Mouse (Mus musculus): ENCODE measurements around the gene Tinagl1. TPM values are rescaled to one million over a fixed set of nuclear protein-coding genes. Genes with fewer than 3 reads are reported as not detected.

Gene Tinagl1
- total RNA-seq, 1 experiment: 43.7 TPM

DNA sequence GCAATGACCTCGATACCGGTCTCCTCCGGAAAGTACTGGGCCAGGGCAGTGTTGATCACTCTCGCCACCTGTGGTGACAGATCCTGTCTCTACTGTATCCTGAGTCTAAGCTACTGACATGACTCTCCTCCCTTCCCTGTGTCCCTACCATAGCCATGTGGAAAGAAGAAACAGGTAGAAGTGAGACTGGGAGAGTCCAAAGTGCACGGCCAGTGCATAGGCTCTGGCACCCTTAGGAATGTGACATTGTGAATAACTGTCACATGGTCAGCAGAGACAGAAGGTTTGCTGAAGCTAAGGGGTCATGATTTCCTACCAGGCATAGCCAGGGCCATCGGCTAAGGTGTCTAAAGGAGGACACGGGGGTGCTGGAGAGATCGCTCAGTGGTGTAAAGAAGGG, 40.5 kb upstream of the Tinagl1 start:
- Histone ChIP-seq H3K4me1 (ENCODE audit: control insufficient read depth in 2 of 2, insufficient read depth in 2 of 2, low read length in 2 of 2, poor library complexity in 1 of 2) (no peaks in the 10 kb centered on the region), H3K9me3 (ENCODE audit: control insufficient read depth, insufficient read depth, low read depth, low read length) (no peaks in the 10 kb centered on the region), H3K36me3 (ENCODE audit: control insufficient read depth, insufficient read depth, low read length, poor library complexity, severe bottlenecking) (no peaks in the 10 kb centered on the region), H3K9ac (ENCODE audit: insufficient read depth, low read depth, low read length, poor library complexity, severe bottlenecking) (no peak overlapping the region), H3K4me3 (ENCODE audit: insufficient read depth in 1 of 2, low read depth in 1 of 2, low read length in 2 of 2, poor library complexity in 1 of 2, severe bottlenecking in 1 of 2) (no peak overlapping the region), H3K27ac (ENCODE audit: insufficient read depth, low read depth, low read length, poor library complexity, severe bottlenecking) (no peak overlapping the region)
- TF ChIP-seq ZC3H11A (IDR thresholded peaks at IDR 0.05; ENCODE audit: borderline replicate concordance, low read depth, low read length) (no peak), HCFC1 (IDR thresholded peaks at IDR 0.05; ENCODE audit: borderline replicate concordance, insufficient read depth, low read length) (no peak), MAFK (IDR thresholded peaks at IDR 0.05; ENCODE audit: insufficient read depth, low read depth, low read length) (no peak), CHD2 (IDR thresholded peaks at IDR 0.05; ENCODE audit: low read depth, low read length) (no peak), ZNF384 (IDR thresholded peaks at IDR 0.05; ENCODE audit: low read depth, low read length) (no peak)
- DNase-seq (ENCODE audit: low read depth, low spot score): no peak
- in situ Hi-C loops (cut with MboI; ENCODE audit: low sequenced_read_pairs in 2 of 2, unreplicated experiment in 2 of 2): no loop called here

DNA sequence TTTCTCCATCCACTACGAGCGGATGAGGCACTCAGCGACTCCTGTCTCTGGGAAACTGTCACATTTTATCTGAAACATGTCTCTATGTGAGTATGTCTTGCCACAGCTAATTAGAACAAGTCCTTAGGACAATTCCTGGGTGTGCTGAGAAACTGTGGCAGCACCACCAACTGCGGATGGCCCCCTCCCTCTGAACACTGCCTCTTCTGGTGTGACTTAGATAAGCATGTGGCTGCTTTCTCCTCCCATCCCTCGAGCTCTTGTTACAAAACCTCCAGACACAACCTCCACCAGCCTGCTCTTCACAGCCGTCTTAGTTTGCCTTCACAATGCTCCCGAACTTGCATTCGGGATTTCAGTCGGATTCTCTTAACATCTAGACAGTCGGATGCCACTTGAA, 38.9 kb upstream of the Tinagl1 start:
- Histone ChIP-seq H3K27ac (ENCODE audit: insufficient read depth, low read depth, low read length, poor library complexity, severe bottlenecking) (no peak overlapping the region), H3K9me3 (ENCODE audit: control insufficient read depth, insufficient read depth, low read depth, low read length) (no peaks in the 10 kb centered on the region), H3K9ac (ENCODE audit: insufficient read depth, low read depth, low read length, poor library complexity, severe bottlenecking) (no peak overlapping the region), H3K4me3 (ENCODE audit: insufficient read depth in 1 of 2, low read depth in 1 of 2, low read length in 2 of 2, poor library complexity in 1 of 2, severe bottlenecking in 1 of 2) (no peak overlapping the region), H3K4me1 (ENCODE audit: control insufficient read depth in 2 of 2, insufficient read depth in 2 of 2, low read length in 2 of 2, poor library complexity in 1 of 2) (no peaks in the 10 kb centered on the region), H3K36me3 (ENCODE audit: control insufficient read depth, insufficient read depth, low read length, poor library complexity, severe bottlenecking) (no peaks in the 10 kb centered on the region)
- DNase-seq (ENCODE audit: low read depth, low spot score): no peak
- in situ Hi-C loops (cut with MboI; ENCODE audit: low sequenced_read_pairs in 2 of 2, unreplicated experiment in 2 of 2): no loop called here
- TF ChIP-seq ZNF384 (IDR thresholded peaks at IDR 0.05; ENCODE audit: low read depth, low read length) (no peak), HCFC1 (IDR thresholded peaks at IDR 0.05; ENCODE audit: borderline replicate concordance, insufficient read depth, low read length) (no peak), MAFK (IDR thresholded peaks at IDR 0.05; ENCODE audit: insufficient read depth, low read depth, low read length) (no peak), CHD2 (IDR thresholded peaks at IDR 0.05; ENCODE audit: low read depth, low read length) (no peak), ZC3H11A (IDR thresholded peaks at IDR 0.05; ENCODE audit: borderline replicate concordance, low read depth, low read length) (no peak)

DNA sequence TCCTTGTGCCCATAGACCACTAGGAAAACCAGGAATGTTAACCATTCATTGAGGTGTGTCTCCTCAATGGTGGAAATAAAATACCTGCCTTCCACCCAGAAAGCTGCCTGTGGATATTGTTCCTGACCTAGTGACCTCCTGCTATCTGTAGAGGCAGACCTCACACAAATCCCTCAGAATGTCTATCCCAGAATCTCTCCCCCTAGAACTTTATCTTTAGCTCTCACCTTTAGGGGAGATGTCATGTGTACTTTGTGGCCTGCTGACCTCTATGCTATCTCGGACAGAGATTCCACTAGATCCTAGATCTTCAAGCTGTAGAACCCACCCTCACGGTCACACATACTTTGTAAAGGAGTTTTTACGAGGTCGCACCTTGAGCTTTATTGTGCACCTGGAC, 38.3 kb upstream of the Tinagl1 start:
- no peaks in the 10 kb centered on the region for H3K4me1 ChIP-seq (ENCODE audit: control insufficient read depth in 2 of 2, insufficient read depth in 2 of 2, low read length in 2 of 2, poor library complexity in 1 of 2)
- no peaks in the 10 kb centered on the region for H3K9me3 ChIP-seq (ENCODE audit: control insufficient read depth, insufficient read depth, low read depth, low read length)
- DNase-seq (ENCODE audit: low read depth, low spot score): no peak
- in situ Hi-C loops (cut with MboI; ENCODE audit: low sequenced_read_pairs in 2 of 2, unreplicated experiment in 2 of 2): no loop called here
- no peaks in the 10 kb centered on the region for H3K36me3 ChIP-seq (ENCODE audit: control insufficient read depth, insufficient read depth, low read length, poor library complexity, severe bottlenecking)
- H3K27ac ChIP-seq (ENCODE audit: insufficient read depth, low read depth, low read length, poor library complexity, severe bottlenecking): no peak overlapping the region
- no peak overlapping the region for H3K9ac ChIP-seq (ENCODE audit: insufficient read depth, low read depth, low read length, poor library complexity, severe bottlenecking)
- no peak overlapping the region for H3K4me3 ChIP-seq (ENCODE audit: insufficient read depth in 1 of 2, low read depth in 1 of 2, low read length in 2 of 2, poor library complexity in 1 of 2, severe bottlenecking in 1 of 2)
- TF ChIP-seq CHD2 (IDR thresholded peaks at IDR 0.05; ENCODE audit: low read depth, low read length) (no peak), ZNF384 (IDR thresholded peaks at IDR 0.05; ENCODE audit: low read depth, low read length) (no peak), MAFK (IDR thresholded peaks at IDR 0.05; ENCODE audit: insufficient read depth, low read depth, low read length) (no peak), HCFC1 (IDR thresholded peaks at IDR 0.05; ENCODE audit: borderline replicate concordance, insufficient read depth, low read length) (no peak), ZC3H11A (IDR thresholded peaks at IDR 0.05; ENCODE audit: borderline replicate concordance, low read depth, low read length) (no peak)

DNA sequence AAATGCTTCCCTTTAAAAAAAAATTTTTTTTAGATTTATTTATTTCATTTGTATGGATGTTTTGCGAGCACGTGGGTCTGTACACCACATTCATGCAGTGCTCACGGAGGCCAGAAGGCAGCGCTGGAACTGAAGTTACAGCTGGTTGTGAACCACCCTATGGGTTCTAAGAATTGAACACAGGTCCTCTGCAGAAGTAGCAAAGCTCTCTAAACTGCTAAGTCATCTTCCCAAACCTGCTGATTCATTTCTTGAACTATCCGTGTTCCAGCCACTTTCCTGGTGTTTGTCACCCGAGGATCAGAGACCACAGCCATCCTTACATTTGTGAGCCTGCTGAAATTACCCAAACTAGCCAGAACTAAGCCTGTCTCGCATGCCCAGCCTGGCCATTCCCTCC, 37.5 kb upstream of the Tinagl1 start:
- no peak for DNase-seq (ENCODE audit: low read depth, low spot score)
- no peak overlapping the region for H3K4me3 ChIP-seq (ENCODE audit: insufficient read depth in 1 of 2, low read depth in 1 of 2, low read length in 2 of 2, poor library complexity in 1 of 2, severe bottlenecking in 1 of 2)
- H3K4me1 ChIP-seq (ENCODE audit: control insufficient read depth in 2 of 2, insufficient read depth in 2 of 2, low read length in 2 of 2, poor library complexity in 1 of 2): no peaks in the 10 kb centered on the region
- H3K27ac ChIP-seq (ENCODE audit: insufficient read depth, low read depth, low read length, poor library complexity, severe bottlenecking): no peak overlapping the region
- TF ChIP-seq ZNF384 (IDR thresholded peaks at IDR 0.05; ENCODE audit: low read depth, low read length): no peak
- TF ChIP-seq CHD2 (IDR thresholded peaks at IDR 0.05; ENCODE audit: low read depth, low read length): no peak
- TF ChIP-seq MAFK (IDR thresholded peaks at IDR 0.05; ENCODE audit: insufficient read depth, low read depth, low read length): no peak
- TF ChIP-seq ZC3H11A (IDR thresholded peaks at IDR 0.05; ENCODE audit: borderline replicate concordance, low read depth, low read length): no peak
- TF ChIP-seq HCFC1 (IDR thresholded peaks at IDR 0.05; ENCODE audit: borderline replicate concordance, insufficient read depth, low read length): no peak
- no peaks in the 10 kb centered on the region for H3K36me3 ChIP-seq (ENCODE audit: control insufficient read depth, insufficient read depth, low read length, poor library complexity, severe bottlenecking)
- no peak overlapping the region for H3K9ac ChIP-seq (ENCODE audit: insufficient read depth, low read depth, low read length, poor library complexity, severe bottlenecking)
- in situ Hi-C loops (cut with MboI; ENCODE audit: low sequenced_read_pairs in 2 of 2, unreplicated experiment in 2 of 2): no loop called here
- no peaks in the 10 kb centered on the region for H3K9me3 ChIP-seq (ENCODE audit: control insufficient read depth, insufficient read depth, low read depth, low read length)

DNA sequence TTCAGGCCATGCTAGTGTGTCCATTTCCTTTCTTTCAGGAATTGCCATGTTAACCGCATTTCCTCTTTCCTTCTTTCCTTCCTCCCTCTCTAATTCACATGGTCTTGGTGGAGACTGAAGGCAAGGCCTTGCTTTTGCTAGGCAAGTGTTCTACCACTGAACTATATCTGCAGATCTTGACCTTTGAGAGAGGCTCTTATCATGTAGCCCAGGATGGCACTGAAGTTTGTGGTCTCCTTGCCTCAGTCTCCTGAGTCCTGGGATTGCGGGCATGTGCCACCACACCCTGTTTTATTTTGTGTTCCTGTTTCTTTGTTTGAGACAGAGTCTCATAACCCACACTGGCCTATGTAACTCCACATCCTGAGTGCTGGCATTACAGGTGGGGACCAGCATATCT, 36.9 kb upstream of the Tinagl1 start:
- Histone ChIP-seq H3K9me3 (ENCODE audit: control insufficient read depth, insufficient read depth, low read depth, low read length) (no peaks in the 10 kb centered on the region), H3K4me1 (ENCODE audit: control insufficient read depth in 2 of 2, insufficient read depth in 2 of 2, low read length in 2 of 2, poor library complexity in 1 of 2) (no peaks in the 10 kb centered on the region), H3K9ac (ENCODE audit: insufficient read depth, low read depth, low read length, poor library complexity, severe bottlenecking) (no peak overlapping the region), H3K36me3 (ENCODE audit: control insufficient read depth, insufficient read depth, low read length, poor library complexity, severe bottlenecking) (no peaks in the 10 kb centered on the region), H3K27ac (ENCODE audit: insufficient read depth, low read depth, low read length, poor library complexity, severe bottlenecking) (no peak overlapping the region), H3K4me3 (ENCODE audit: insufficient read depth in 1 of 2, low read depth in 1 of 2, low read length in 2 of 2, poor library complexity in 1 of 2, severe bottlenecking in 1 of 2) (no peak overlapping the region)
- no peak for DNase-seq (ENCODE audit: low read depth, low spot score)
- in situ Hi-C loops (cut with MboI; ENCODE audit: low sequenced_read_pairs in 2 of 2, unreplicated experiment in 2 of 2): no loop called here
- no peak for TF ChIP-seq MAFK (IDR thresholded peaks at IDR 0.05; ENCODE audit: insufficient read depth, low read depth, low read length)
- no peak for TF ChIP-seq ZNF384 (IDR thresholded peaks at IDR 0.05; ENCODE audit: low read depth, low read length)
- TF ChIP-seq CHD2 (IDR thresholded peaks at IDR 0.05; ENCODE audit: low read depth, low read length): no peak
- TF ChIP-seq ZC3H11A (IDR thresholded peaks at IDR 0.05; ENCODE audit: borderline replicate concordance, low read depth, low read length): no peak
- no peak for TF ChIP-seq HCFC1 (IDR thresholded peaks at IDR 0.05; ENCODE audit: borderline replicate concordance, insufficient read depth, low read length)
